Comparison of ENCODE assay signal across 8 mouse cellular contexts in genomic region chr4:155943534-155944249, GRCm38 (mm10). TPM values are rescaled to one million over a fixed set of nuclear protein-coding genes. Genes with fewer than 3 reads are reported as not detected.
DNase-seq lines count a peak whose midpoint lies in the region; ATAC-seq and TF ChIP-seq lines count a peak whose summit lies in the region.

Gene Ube2j2, plus strand, starts transcription at chr4:155943831.

- H3K4me1 ChIP-seq in hindbrain, postnatal 0 days (ENCODE audit: insufficient read depth, low read length) = peaks cover 7% of the 10 kb centered on the region; the same call in 1 of the 2 replicates

- intact Hi-C loops in gastrocnemius, adult 2 months (cut with DNase I) = loop anchor here (5.0 to 10.0 kb wide), 3 partner anchors 49 to 109 kb away; partner anchors contain the start of genes Acap3, Aurkaip1, B3galt6 and Mxra8
- intact Hi-C loops in left cerebral cortex, adult 2 months (cut with DNase I) = loop anchor here (2.0 kb wide), 3 partner anchors 51 to 113 kb away; partner anchors contain the start of genes Aurkaip1, Cptp and Ints11

- ATAC-seq in common myeloid progenitor, adult 5-6 weeks (replicated peaks; ENCODE audit: low read depth, poor library complexity, severe bottlenecking) = peak; percentile 95
- ATAC-seq in hindbrain, postnatal 0 days = peak; percentile 98
- peak; percentile 95 for ATAC-seq in megakaryocyte, adult 5-6 weeks (ENCODE audit: poor library complexity, severe bottlenecking)

- whole genome bisulfite sequencing in hindbrain, postnatal 0 days = under 1% methylated on average over 85 of the region's 85 CpGs

- peak; percentile 98 for DNase-seq in ZHBTc4 (ENCODE audit: low read depth, low spot score)
- peak; percentile 96 for DNase-seq in gastrocnemius, adult 2 months
- DNase-seq in hindbrain, postnatal 0 days (ENCODE audit: low spot score) = peak; percentile 97
- DNase-seq in left cerebral cortex, adult 2 months (ENCODE audit: extremely low spot score in 1 of 2, low spot score in 2 of 2) = peak; percentile 96 to 99
- peak; percentile 97 to 98 for DNase-seq in right cerebral cortex, adult 2 months (ENCODE audit: low spot score in 2 of 2)
- peak; percentile 94 for DNase-seq in urinary bladder, postnatal 14 days (ENCODE audit: low spot score)

- H3K27ac ChIP-seq in gastrocnemius, adult 2 months = peak within 1 kb of the TSS; percentile 97
- peak within 1 kb of the TSS; percentile 92 for H3K27ac ChIP-seq in hindbrain, postnatal 0 days
- peak within 1 kb of the TSS; percentile 91 for H3K27ac ChIP-seq in left cerebral cortex, adult 2 months

- H3K36me3 ChIP-seq in hindbrain, postnatal 0 days (ENCODE audit: insufficient read depth, low read length) = peaks cover 5% of the 10 kb centered on the region; the same call in 1 of the 2 replicates

- peak within 1 kb of the TSS; percentile 99 for H3K4me3 ChIP-seq in gastrocnemius, adult 2 months
- peak within 1 kb of the TSS; percentile 96 for H3K4me3 ChIP-seq in hindbrain, postnatal 0 days (ENCODE audit: low read length)
- H3K4me3 ChIP-seq in left cerebral cortex, adult 2 months = peak within 1 kb of the TSS; percentile 68

- H3K9me3 ChIP-seq in hindbrain, postnatal 0 days (ENCODE audit: low read length) = no peaks in the 10 kb centered on the region

- H3K4me2 ChIP-seq in hindbrain, postnatal 0 days (ENCODE audit: low read depth, low read length) = peak within 1 kb of the TSS; percentile 95

- peak within 1 kb of the TSS; percentile 88 for H3K9ac ChIP-seq in hindbrain, postnatal 0 days (replicated peaks; ENCODE audit: low read length)

- H3K27me3 ChIP-seq in hindbrain, postnatal 0 days (ENCODE audit: insufficient read depth, low read length) = no peaks in the 10 kb centered on the region

- no peak for TF ChIP-seq CTCF in gastrocnemius, adult 2 months (IDR thresholded peaks at IDR 0.05)
- no peak for TF ChIP-seq CTCF in hindbrain, postnatal 0 days (IDR thresholded peaks at IDR 0.05; ENCODE audit: low read depth)
- TF ChIP-seq CTCF in left cerebral cortex, adult 2 months (IDR thresholded peaks at IDR 0.05) = no peak; the same call in 1 of the 2 replicates

RNA-seq across cellular contexts. Expression of gene Ube2j2, which starts in this region (rescaled TPM):
- 91.5 and 103 TPM in 2 replicates for total RNA-seq in common myeloid progenitor, adult 5-6 weeks (2017)
- total RNA-seq in gastrocnemius, adult 2 months (2021) = 10 to 100 TPM; 62.8 to 64.5 TPM
- 47.5 and 50.8 TPM in 2 replicates for total RNA-seq in hindbrain, postnatal 0 days (2014; rRNA removed)
- polyA plus RNA-seq in hindbrain, postnatal 0 days (2015; fragmentation: Nextera tagmentation; extraction: Ambion mirVana) = 119 and 126 TPM in 2 replicates
- 10 to 100 TPM; 70.3 to 80.5 TPM for total RNA-seq in left cerebral cortex, adult 2 months (2021)
- total RNA-seq in megakaryocyte, adult 5-6 weeks (2015) = 65.3 and 67.7 TPM in 2 replicates
- total RNA-seq in megakaryocyte, adult 5-6 weeks (2017) = 91.4 and 101 TPM in 2 replicates

Comparison
In these comparisons a context has a peak if more than half of its experiments do, and no peak if none do; other contexts are left out.
1. Peak in every context shown above with its lines: DNase-seq, ATAC-seq, H3K4me3 ChIP-seq and H3K27ac ChIP-seq.